ENCODE assay signal across 8 mouse cellular contexts in the genomic region with DNA sequence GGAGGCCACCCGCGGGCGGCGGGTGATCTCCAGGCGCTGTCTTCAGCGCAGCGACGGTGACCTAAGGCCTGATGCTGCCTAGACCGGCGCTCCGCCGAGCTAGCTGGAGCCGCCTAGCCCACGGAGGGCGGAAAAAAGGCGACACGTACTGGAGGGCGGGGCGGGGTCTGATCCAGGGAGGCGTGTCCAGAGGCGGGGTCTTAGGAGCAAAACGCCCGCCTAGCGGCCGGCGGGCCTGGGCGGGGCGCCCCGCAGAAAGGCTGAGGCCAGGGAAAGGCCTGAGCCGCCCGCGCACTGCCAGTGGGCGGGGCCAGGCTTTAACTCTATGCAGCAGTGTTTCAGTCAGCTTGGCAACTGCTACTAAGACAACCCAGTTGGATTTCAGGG. TPM values are rescaled to one million over a fixed set of nuclear protein-coding genes. Genes with fewer than 3 reads are reported as not detected.
DNase-seq lines count a peak whose midpoint lies in the region; ATAC-seq lines count a peak whose summit lies in the region.

A gene (minus strand): TSS at position 140 of the 387 bp plus-strand sequence.

- DNase-seq in ES-CJ7 (ENCODE audit: low read depth, low spot score), result peak; percentile 91
- peak; percentile 88 for DNase-seq in cerebellum, adult 11-12 months
- peak; percentile 95 for DNase-seq in forebrain, embryonic 14.5 days (ENCODE audit: low spot score)
- peak; percentile 95 to 96 for DNase-seq in heart, postnatal 10 days
- DNase-seq in kidney, postnatal 4 days, result peak; percentile 97 to 98
- peak; percentile 95 for DNase-seq in neural tube, embryonic 11.5 days (ENCODE audit: low spot score)

- intact Hi-C loops in heart, postnatal 10 days (cut with DNase I), result loop anchor here (1.0 kb wide), 1 partner anchor 514 kb away; no protein-coding TSS in a partner anchor

- no peaks in the 10 kb centered on the region for H3K36me3 ChIP-seq in forebrain, embryonic 14.5 days (ENCODE audit: control insufficient read depth, insufficient read depth, low read length)
- no peaks in the 10 kb centered on the region for H3K36me3 ChIP-seq in liver, embryonic 15.5 days (replicated peaks)
- no peaks in the 10 kb centered on the region for H3K36me3 ChIP-seq in neural tube, embryonic 11.5 days (ENCODE audit: control insufficient read depth, insufficient read depth, low read length)
- no peaks in the 10 kb centered on the region for H3K36me3 ChIP-seq in stomach, embryonic 16.5 days (ENCODE audit: control insufficient read depth, insufficient read depth, low read length)

- no peaks in the 10 kb centered on the region for H3K27me3 ChIP-seq in forebrain, embryonic 14.5 days (replicated peaks; ENCODE audit: control insufficient read depth, insufficient read depth, low read length)
- no peaks in the 10 kb centered on the region for H3K27me3 ChIP-seq in liver, embryonic 15.5 days
- H3K27me3 ChIP-seq in neural tube, embryonic 11.5 days (ENCODE audit: control insufficient read depth, insufficient read depth, low read length), result no peaks in the 10 kb centered on the region
- H3K27me3 ChIP-seq in stomach, embryonic 16.5 days (ENCODE audit: control insufficient read depth, insufficient read depth, low read length), result no peaks in the 10 kb centered on the region

- no peaks in the 10 kb centered on the region for H3K9me3 ChIP-seq in forebrain, embryonic 14.5 days (replicated peaks; ENCODE audit: control insufficient read depth, low read length)
- no peaks in the 10 kb centered on the region for H3K9me3 ChIP-seq in liver, embryonic 15.5 days (replicated peaks)
- no peaks in the 10 kb centered on the region for H3K9me3 ChIP-seq in neural tube, embryonic 11.5 days (ENCODE audit: control insufficient read depth, low read length)
- H3K9me3 ChIP-seq in stomach, embryonic 16.5 days (replicated peaks; ENCODE audit: control insufficient read depth, low read length), result no peaks in the 10 kb centered on the region

- peak; percentile 96 for ATAC-seq in forebrain, embryonic 14.5 days
- peak; percentile 95 for ATAC-seq in liver, embryonic 15.5 days (ENCODE audit: insufficient read depth)
- peak; percentile 97 for ATAC-seq in neural tube, embryonic 11.5 days (ENCODE audit: insufficient read depth, low FRiP score, low TSS enrichment)
- ATAC-seq in stomach, embryonic 16.5 days (ENCODE audit: insufficient read depth, low FRiP score), result peak; percentile 98

- peak within 1 kb of the TSS; percentile 72 for H3K4me3 ChIP-seq in forebrain, embryonic 14.5 days (ENCODE audit: low read depth, low read length)
- peak within 1 kb of the TSS; percentile 63 for H3K4me3 ChIP-seq in liver, embryonic 15.5 days (replicated peaks)
- peak within 1 kb of the TSS; percentile 57 for H3K4me3 ChIP-seq in neural tube, embryonic 11.5 days (ENCODE audit: low read depth, low read length)
- peak within 1 kb of the TSS; percentile 70 for H3K4me3 ChIP-seq in stomach, embryonic 16.5 days (replicated peaks; ENCODE audit: low read length)

- H3K27ac ChIP-seq in forebrain, embryonic 14.5 days (ENCODE audit: low read depth, low read length), result peak within 1 kb of the TSS; percentile 90
- peak within 1 kb of the TSS; percentile 24; the same call in 1 of the 2 replicates for H3K27ac ChIP-seq in liver, embryonic 15.5 days (replicated peaks)
- peak within 1 kb of the TSS; percentile 61; the same call in 1 of the 2 replicates for H3K27ac ChIP-seq in neural tube, embryonic 11.5 days (ENCODE audit: low read depth, low read length)
- H3K27ac ChIP-seq in stomach, embryonic 16.5 days (ENCODE audit: low read length), result peak within 1 kb of the TSS; percentile 97

- peak within 1 kb of the TSS; percentile 89 for H3K9ac ChIP-seq in forebrain, embryonic 14.5 days (ENCODE audit: low read length)
- H3K9ac ChIP-seq in liver, embryonic 15.5 days, result peak within 1 kb of the TSS; percentile 56; the same call in 1 of the 2 replicates
- H3K9ac ChIP-seq in neural tube, embryonic 11.5 days (ENCODE audit: low read length), result peak within 1 kb of the TSS; percentile 70
- H3K9ac ChIP-seq in stomach, embryonic 16.5 days (ENCODE audit: low read length), result peak within 1 kb of the TSS; percentile 86

- H3K4me2 ChIP-seq in forebrain, embryonic 14.5 days (ENCODE audit: low read length), result peak within 1 kb of the TSS; percentile 59
- peak within 1 kb of the TSS; percentile 90 for H3K4me2 ChIP-seq in liver, embryonic 15.5 days
- H3K4me2 ChIP-seq in neural tube, embryonic 11.5 days (ENCODE audit: low read depth), result peak within 1 kb of the TSS; percentile 82
- peak within 1 kb of the TSS; percentile 64 for H3K4me2 ChIP-seq in stomach, embryonic 16.5 days (ENCODE audit: low read depth, low read length)

- 0% methylated on average over 33 of the region's 33 CpGs for WGBS in forebrain, embryonic 14.5 days
- under 1% methylated on average over 33 of the region's 33 CpGs for WGBS in liver, embryonic 15.5 days (ENCODE audit: insufficient replicate concordance)
- whole genome bisulfite sequencing in neural tube, embryonic 11.5 days, result under 1% methylated on average over 33 of the region's 33 CpGs
- 0% methylated on average over 33 of the region's 33 CpGs for WGBS in stomach, embryonic 16.5 days

- peaks cover 4% of the 10 kb centered on the region; the same call in 1 of the 2 replicates for H3K4me1 ChIP-seq in forebrain, embryonic 14.5 days (ENCODE audit: control insufficient read depth, insufficient read depth, low read length)
- peaks cover 14% of the 10 kb centered on the region; the same call in 1 of the 2 replicates for H3K4me1 ChIP-seq in liver, embryonic 15.5 days (replicated peaks)
- no peaks in the 10 kb centered on the region for H3K4me1 ChIP-seq in neural tube, embryonic 11.5 days (ENCODE audit: control insufficient read depth, insufficient read depth, low read length)
- H3K4me1 ChIP-seq in stomach, embryonic 16.5 days (ENCODE audit: control insufficient read depth, insufficient read depth, low read length), result peaks cover 4% of the 10 kb centered on the region; the same call in 1 of the 2 replicates

RNA-seq across cellular contexts. Expression of the gene that starts here (rescaled TPM):
- 9.0 and 9.4 TPM in 2 replicates for polyA plus RNA-seq in forebrain, embryonic 14.5 days (2014; fragmentation: Nextera tagmentation; extraction: Ambion mirVana)
- 10 to 100 TPM; 10.5 to 12.6 TPM for total RNA-seq in heart, postnatal 10 days (2021)
- 0.75 and 0.83 TPM in 2 replicates for polyA plus RNA-seq in liver, embryonic 15.5 days (2015; fragmentation: Nextera tagmentation; extraction: Ambion mirVana)
- polyA plus RNA-seq in neural tube, embryonic 11.5 days (2014; fragmentation: Nextera tagmentation; extraction: Ambion mirVana), result 9.6 and 9.8 TPM in 2 replicates
- 10.7 and 10.8 TPM in 2 replicates for polyA plus RNA-seq in stomach, embryonic 16.5 days (2015; fragmentation: Nextera tagmentation; extraction: Ambion mirVana)

Comparison
In these comparisons a context has a peak if more than half of its experiments do, and no peak if none do; other contexts are left out.
1. Peak in every context shown above with its lines: DNase-seq, ATAC-seq, H3K4me3 ChIP-seq and H3K27ac ChIP-seq.
2. Peak in ATAC-seq, H3K4me3 ChIP-seq, H3K27ac ChIP-seq, H3K9ac ChIP-seq and H3K4me2 ChIP-seq in liver, embryonic 15.5 days; RNA of the gene not detected or under 1 TPM.
3. H3K27ac ChIP-seq: peak in every context shown above with its lines; median percentile 97 in stomach, embryonic 16.5 days; 90 in forebrain, embryonic 14.5 days; 61 in neural tube, embryonic 11.5 days; 24 in liver, embryonic 15.5 days.